Mouse (Mus musculus) kidney, postnatal 10 days (tissue): ENCODE data around the gene Rbm44.
A peak's percentile ranks its signal among the peaks of the same experiment; 100 is the strongest.

Source experiments
- DNase-seq: peaks from one replicate; pipeline ENCODE4 v3.0.0; 2021; ENCODE audit warnings: mixed read lengths

Rbm44 gene

DNA sequence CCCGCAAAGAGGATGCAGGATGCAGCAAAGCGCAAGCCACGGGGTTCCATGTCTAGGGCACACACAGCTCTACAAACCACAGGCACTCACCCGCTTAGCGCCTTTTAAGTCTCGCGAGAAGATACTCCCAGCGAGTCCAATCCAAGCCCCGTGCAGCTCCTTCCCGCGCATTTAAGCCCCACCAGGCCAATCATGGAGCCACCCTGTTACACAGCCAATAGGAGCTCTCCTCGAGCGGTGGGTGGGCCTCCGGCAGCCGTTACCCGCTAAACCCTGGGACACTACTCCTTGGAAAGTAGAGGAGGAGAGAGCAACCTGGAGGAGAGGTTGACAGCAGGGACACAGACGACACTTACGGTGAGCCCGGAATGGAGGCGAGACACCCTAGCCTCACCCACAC, at the start of gene Rbm44:
Rbm44 (plus strand) TSS at position 277 of the 400 bp plus-strand sequence.
- DNase-seq = no peak

DNA sequence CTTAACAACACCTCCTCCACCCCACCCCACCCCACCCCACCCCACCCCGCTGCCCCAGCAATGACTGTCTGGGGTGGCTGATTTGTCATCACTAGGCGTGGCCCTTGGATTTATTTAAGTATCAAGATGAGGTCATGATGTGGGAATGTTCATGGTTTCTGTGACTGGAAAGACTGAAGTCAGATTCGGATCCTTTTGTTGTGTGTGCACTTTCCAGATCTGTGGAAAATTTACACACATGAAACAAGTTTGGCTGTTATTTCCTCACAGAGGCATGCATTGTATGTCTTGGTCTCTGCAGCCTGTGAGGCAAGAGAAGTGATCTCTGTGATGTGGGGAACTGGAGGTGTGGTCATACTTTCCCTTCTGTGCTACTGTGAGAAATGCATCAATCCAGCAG, 49.6 kb upstream of the Rbm44 start:
- no peak for DNase-seq

DNA sequence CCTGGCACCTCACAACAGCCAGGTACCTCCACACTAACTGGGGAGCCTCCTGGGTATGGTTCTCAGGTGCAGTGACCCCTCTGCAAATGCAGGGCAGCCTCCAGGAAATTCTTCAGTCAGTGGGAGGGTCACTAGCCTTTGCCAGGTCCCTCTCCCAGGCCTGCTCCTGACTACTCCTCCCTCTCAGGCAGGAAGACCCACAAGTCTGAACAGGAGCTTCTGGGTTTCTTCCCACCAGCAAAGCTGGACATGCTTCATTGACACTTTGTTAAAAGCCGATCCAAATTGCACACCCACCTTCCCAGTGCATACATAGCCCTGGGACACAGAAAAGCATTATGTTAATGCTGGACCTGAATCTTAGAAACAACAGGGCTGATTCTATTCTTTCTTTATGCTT, 49.0 kb upstream of the Rbm44 start:
- DNase-seq = no peak

DNA sequence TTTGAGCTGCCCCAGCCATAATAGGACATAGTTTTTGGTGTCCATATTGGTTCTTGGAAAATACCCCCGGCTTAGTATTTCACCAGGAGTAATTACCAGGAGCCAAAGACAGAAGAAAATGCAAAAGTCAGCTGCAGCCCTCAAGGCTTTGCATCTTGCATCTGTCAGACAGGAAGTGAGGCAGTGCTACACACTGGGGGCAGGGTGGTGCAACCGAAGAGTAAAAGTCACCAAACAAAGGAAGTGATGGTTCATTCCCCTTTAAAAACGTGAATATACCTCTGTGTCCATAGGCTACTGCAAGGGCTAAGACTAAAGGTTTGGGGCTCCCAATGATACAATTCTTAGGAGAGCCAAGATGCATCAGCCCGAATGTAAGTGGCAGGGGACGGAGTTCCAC, 48.4 kb upstream of the Rbm44 start:
- DNase-seq = no peak

DNA sequence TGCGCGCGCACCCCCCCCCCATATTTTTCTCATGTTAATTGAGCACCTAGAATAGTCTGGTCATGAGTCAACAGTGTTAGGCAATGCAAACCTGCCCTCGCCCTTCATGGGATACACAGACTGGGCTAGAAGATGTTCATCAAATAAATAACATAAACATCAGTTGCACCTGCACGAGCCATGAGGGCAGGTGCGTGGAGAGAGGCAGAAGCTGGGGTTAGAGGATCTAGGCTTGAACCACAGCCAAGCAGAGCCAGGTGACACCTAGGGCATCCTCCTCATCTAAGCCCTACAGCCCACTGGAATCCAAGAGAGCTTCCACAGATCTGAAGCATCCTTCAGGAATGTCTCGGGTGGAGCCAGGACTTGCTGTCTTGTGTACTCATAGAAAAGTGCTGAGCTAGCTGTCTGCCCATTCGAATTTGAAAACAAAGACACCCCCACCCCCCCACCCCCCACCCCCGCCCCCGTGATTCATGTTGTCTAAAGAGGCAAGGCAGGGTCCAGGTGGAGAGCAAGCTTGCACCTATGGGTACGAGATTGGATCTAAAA, 47.5 kb upstream of the Rbm44 start:
- no peak for DNase-seq

DNA sequence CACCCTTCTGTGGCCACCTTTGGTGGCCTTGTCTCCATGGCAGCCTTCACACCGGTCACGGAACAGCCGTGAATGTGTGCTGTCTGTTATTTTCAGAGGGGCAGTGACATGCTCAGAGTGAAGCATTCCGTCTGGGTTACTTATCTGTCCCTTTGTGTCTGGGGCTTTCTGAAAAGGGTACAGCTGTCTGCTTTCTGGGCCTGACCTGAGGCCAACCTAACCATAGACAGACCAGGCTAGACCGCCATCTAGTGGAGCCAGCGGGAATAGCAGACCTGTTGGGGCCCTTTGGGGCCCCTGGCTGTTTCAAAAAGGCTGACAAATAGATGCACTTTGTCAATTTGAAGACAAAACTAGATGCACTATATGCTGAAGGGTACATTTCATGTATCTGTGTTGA, 46.0 kb upstream of the Rbm44 start:
- DNase-seq = peak; percentile 83

DNA sequence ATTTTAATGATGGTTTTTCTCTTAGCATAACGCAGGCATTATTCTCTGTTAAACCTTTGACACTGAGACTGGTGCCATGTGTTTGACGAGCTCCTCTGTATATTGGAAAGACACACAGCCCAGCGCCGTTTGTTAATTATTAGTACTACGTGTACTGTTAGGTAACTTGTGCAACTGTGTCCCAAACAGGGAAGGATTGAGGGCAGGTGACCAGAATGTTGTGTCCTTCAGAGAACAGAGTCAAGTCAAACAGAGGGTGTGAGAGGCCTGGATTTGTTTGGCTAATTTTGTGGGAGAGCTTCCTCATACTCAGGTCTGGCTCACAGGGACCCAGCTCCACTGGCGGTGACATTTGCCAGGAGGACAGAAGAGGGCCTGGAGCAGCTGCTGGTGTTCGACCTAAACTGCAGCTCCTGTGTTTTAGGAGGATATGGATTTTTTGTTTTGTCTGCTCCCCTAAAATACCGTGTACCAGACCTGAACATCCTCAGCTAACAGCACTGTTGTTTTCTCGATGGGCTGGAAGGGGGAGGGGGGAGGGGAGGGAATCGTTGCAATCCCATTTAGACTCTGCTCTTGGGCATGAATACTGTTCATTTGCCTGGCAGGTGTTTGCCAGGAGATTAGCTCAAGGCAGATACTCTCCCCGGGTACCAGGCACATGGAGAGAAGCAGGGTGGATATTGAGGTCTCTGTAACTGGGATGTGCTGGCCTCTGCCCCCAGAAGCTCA, 43.0 kb upstream of the Rbm44 start:
- DNase-seq = no peak

DNA sequence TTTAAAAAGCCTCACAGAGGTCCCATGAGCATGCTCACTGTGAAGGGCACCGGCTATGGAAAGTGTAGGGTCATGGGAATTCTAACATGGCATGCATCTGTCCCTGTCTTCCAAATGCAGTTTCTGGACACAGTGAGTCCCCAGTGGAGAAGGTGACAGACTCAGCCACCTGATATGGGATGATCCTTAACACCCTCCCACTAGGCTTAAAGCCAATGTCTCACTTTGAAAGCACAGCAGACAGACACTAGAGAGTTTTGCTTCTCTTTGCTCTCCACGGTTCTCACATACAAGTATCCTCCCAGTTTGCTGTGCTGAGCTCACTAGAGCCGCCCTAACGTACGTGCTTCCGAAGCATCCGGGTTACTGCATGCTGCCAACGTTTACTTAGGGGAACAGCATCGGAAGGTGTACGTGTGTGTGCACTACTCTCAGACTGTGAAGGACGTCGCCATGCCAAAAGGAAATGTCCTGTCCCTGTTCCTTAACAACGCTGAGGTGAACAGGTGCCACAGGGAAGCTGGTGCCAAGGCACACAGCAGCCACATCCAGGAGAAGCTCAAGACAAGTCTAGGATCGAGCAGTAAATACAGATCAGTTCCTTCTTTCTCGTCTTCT, 41.4 kb upstream of the Rbm44 start:
- DNase-seq = no peak

DNA sequence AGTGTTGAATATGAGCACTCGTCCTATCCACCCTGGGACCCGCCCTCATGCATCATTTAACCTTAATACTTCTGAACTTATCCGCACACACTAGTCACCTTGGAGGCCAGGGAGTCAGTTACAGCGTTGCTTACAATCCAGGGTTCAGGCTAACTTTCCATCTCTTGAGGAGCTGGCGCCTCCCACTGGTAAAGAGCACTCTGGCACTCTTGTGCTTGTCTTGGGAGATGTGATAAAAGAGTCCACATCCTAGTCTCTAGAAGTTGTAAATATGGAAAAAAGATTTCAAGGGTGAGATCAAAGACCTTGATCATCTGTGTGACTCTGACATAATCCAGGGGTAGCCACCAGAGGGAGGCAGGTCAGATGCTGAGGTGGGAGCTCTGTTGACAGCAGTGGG, 37.3 kb upstream of the Rbm44 start:
- DNase-seq = no peak

DNA sequence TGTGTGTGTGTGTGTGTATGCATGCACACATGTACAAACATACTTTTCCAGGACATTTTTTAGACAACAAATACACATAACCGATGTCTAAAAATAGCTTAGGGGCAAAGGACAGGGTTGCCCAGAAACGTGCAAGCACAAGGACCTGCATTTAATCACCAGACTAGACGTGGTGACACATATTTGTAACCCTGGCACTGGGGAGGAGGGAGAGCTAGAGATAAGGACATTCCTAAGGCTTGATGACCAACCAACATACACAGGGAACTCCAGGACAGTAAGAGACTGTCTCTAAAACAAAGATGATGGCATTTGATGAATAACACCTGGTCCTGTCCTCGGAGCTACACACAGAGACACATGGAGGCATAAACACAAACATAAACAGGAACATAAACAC, 35.6 kb upstream of the Rbm44 start:
- no peak for DNase-seq

DNA sequence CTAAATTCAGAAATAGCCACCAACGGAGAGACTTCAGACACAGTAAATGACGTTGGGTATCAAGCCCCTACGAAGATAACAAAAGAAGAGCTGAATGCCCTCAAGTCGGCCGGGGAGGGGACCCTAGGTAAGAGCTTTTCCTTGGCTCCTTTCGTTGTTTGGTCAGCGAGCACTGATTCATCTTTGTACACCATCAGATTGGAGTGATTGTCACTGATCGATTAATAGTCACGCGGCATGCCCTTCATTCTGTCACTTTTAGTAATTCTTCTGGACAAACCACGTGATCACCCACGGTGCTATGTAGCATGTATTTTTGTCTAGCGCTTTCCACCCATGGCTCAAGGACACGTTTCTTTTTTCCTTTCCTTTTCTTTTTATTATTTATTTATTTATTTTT, 32.7 kb upstream of the Rbm44 start:
- DNase-seq = no peak

DNA sequence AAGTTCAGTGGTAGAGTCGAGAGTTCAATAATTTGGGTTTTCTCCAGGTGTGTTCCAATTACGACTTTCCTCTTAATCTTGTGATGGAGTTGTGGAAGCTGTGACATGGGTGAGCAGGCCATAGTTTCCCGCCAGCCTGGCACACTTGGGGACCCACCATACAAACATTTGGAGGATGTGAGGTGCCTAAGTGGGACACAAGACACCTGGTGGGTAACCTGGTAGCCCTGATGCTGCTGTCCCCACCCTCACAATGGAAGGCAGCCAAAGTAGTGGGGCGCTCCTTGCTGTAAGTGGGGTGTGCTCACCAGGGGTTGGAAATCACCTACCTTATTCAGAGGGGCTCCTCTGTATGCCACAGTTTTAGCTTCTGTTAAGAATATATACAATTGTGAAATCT, 32.3 kb upstream of the Rbm44 start:
- DNase-seq = no peak

DNA sequence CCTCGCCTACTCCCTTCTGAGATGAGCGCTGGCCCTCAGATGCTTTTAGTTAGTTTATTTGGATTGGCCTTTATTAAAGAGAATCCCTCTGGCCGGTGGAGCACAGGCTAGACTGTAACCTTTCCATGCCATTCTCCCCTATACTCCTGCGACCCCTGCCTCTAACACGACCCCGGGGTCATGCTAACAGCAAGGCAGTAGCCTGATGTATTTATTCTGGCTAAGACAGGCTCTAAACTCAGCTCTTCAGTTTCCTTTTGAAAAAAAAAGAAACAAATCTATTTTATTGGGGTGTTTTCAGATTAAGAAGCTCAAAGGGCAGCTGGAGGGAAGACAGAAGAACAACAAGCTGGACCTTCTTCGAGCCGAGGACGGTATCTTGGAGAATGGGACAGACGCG, 22.8 kb upstream of the Rbm44 start:
- DNase-seq = peak; percentile 75

DNA sequence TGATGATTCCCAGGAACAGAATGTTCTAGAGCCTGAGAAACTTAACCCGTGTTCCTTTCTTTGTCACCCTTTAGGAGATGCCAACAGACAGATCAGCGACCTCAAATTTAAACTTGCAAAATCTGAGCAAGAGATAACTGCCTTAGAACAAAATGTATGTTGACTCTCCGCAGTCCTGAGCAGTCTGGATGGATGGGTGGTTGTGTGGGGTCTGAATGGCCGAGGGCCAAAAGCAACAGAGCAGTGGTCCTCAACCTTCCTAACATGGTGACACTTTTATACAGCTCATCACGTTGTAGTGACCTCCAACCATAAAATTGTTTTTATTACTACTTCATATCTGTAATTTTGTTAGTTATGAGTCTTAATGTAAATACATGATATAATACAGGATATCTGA, 21.9 kb upstream of the Rbm44 start:
- no peak for DNase-seq

DNA sequence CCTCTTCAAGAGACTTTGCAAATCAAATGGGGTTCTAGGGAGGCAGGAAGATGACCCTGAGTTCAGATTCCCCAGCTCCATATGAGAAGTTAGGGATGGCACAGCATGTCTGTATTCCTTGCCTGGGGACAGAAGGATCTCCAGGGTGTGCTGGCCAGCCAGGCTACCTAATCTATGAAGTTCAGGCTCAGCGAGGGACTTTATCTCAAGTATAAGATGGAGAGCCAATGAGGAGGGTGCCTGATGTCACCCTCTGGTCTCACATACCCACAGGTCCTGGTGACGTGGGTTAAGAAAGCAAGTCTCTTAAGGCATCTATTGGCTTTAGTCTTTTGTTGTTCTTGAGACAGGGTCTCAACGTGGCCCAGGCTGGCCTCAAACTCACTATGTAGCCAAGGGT, 21.4 kb upstream of the Rbm44 start:
- DNase-seq = no peak

DNA sequence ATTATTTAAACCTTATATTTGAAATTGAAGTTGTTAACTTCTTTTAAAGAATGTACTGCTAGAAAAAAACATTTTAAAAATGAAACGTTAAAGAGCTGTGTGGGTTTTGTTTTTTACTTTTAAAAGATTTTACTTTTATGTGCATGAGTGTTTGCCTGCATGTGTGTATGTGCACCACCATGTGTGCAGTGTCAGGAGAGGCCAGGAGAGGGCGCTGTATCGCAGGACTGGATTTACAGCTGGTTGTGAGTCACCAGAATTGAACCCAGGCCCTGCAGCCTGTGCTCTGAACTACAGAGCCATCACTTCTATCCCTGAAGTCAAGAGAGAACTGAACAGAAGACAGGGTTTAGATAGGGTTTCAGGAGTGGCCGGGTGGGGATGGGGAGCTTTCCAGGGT, 16.0 kb upstream of the Rbm44 start:
- DNase-seq = no peak

DNA sequence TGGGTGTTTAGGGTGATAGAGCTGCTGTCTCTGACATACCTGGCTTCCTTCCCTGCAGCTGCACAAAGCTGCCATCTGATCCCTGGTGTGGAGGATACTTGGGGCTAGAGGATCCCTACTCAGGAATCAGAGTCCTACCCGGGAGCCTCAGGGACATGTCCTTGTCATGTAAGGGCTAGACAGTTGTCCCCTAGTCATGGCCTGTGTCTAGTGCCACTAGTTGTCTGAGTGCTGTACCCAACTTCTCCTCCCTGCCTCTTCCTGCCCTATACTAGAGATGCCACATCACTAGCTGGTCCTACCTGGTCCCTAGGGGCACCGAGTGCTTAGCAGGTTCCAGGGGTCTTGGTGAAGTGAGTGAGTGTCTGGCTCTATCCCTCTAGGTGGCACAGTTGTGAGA, 7.9 kb upstream of the Rbm44 start:
- no peak for DNase-seq

DNA sequence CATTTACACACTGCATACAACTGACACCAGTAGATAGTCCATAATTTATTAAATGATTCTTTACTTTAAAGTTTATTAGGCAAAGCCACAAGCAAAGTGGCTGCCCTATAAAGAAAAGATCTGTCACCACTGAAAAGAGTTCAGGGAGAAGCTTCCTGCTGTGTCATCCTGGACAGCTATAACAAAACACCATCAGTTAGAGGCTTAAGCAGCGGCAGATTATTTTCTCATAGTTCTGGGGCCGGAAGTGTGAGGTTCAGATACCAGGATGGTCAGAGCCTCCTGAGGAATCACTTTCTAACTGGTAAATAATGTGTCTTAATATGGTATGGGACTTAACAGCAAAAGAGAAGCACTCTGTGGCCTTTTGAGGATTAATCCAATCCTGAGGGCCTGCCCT, 6.6 kb downstream of the Rbm44 start:
- DNase-seq = no peak

DNA sequence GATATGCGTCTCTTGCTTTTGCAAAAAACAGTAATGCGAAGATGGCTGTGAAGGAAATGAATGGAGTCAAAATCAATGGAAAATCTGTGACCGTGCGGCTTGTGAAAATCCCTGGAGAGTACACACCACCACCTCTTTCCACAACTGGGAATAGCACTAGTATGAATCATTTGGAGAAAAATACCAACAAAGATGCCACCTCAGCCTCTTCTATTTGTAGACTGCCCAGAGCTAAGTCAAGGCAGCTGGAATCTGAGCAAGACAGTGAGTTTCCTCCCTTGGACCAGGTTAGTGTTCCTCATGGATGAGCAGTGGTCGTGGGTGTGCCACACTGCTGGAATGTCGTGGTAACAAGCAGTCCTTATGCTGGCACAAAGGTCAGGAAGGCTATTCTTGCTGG, 21.9 kb downstream of the Rbm44 start:
- DNase-seq = no peak

DNA sequence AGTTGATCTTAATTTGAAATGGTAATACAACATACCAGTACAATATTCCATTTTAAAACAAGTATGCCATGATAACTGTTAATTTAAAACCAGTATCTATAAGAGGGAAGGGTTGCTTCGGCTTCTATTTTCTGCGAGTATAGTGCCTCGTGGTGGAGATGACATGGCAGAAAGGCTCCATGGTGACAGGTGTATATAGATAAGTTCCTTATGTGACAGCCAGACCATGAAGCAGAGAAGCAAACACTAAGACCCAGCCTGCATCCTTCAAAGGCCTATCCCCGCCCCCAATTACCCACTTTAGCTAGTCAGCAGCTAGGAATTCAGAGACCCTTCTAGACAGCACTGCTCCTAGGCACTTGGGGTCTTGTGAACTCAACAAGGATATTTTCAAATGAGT, 24.3 kb downstream of the Rbm44 start:
- DNase-seq = no peak

DNA sequence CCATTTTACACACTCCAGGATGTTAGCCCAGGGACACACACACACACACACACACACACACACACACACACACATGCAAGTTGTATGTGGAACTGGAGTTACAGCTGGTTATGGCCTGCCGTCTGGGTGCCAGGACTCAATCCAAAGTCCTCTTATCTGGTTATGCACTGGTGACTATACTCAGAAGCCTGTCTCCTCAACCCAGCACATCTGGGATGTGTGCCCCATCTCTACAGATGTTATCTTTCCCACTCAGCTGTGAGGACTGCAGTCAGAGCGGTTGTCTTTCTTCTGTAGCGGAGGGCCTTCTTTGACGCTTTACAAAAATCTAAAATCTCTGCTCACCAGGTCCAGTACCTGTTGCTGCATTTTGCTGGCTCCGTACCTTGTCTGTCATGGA, 29.9 kb downstream of the Rbm44 start:
- DNase-seq = no peak

DNA sequence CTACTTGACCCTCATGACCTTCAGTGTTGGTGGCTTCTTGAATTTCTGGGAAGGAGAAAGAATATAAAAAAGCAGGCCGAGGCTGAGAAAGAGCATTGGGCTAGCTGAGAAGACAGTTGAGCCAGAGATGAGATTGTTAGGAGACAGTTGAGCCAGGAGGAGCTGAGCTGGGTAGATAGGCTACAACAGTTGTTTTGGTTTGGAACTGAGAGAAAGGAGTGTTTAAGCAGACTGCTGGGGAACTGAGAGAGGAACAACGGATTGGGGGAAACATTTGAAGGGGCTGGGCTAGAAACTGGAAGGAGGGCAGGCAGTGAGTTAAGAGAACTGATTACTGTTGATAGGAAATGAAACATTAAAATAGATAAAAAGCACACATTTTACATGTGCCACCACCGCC, 31.1 kb downstream of the Rbm44 start:
- DNase-seq = no peak

DNA sequence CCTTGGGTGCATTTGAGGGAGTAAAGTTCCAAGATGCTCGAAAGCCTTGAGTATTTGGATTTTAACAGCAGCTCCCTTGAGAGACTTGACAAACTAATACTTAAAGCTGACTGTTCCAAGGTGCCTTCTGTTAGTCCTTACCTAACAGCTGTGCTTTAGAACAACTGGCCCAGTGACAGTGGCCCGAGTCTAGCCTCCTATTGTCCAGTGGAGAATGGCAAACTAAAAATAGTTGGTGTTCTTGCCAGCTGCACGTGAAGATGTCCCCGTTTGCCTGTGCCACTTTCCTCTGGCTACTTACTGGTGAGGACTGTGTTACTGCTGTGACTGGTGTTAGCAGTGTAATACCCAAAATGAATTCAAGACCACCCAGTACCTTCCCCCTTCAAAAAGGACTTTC, 32.0 kb downstream of the Rbm44 start:
- no peak for DNase-seq

DNA sequence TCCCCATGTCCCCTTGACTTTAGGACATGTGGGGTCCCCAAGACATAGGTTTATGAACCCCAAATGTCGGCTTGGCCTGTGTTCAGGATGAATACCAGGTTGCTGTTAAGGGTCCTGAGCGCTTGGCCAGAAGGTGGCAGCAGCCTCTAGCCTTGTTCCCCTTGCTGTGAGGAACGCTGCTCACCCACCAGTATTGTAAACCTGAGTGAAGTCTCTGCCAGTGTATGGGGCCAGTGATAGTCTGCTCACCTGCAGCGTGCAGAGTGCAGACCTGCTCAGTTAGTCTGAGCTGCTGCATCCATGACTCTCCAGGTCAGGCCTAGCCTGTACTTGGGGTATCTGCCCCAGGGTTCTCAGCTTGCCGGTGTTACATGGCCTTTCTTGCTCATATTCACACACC, 34.2 kb downstream of the Rbm44 start:
- peak; percentile 82 for DNase-seq
